21 mouse cellular contexts compared by ENCODE assay signal in genomic region chr17:72795392-72796047, GRCm38 (mm10). TPM values are rescaled to one million over a fixed set of nuclear protein-coding genes. Genes with fewer than 3 reads are reported as not detected.
A peak's percentile ranks its signal among the peaks of the same experiment; 100 is the strongest.
DNase-seq lines count a peak whose midpoint lies in the region; ATAC-seq and TF ChIP-seq lines count a peak whose summit lies in the region.
"Had no signal": no experiment of that assay in that cellular context is flagged by ENCODE, and none has a peak within 500 bp of the region (broad histone marks: within the 10 kb centered on the region; RNA-seq: fewer than 3 reads in every experiment).

No protein-coding gene starts in this region.

- WGBS in bone marrow, adult 2 months = 17% methylated on average over 9 of the region's 9 CpGs
- 31% methylated on average over 9 of the region's 9 CpGs for WGBS in intestine, embryonic 15.5 days
- WGBS in stomach, embryonic 16.5 days = 26% methylated on average over 9 of the region's 9 CpGs

- DNase-seq in lung, adult 18-20 months = peak; percentile 6 to 19
- no peak for DNase-seq in lung, postnatal 25 days (ENCODE audit: low spot score)
- no peak for DNase-seq in left cerebral cortex, adult 9 months (ENCODE audit: low spot score in 2 of 2)
- DNase-seq in neural tube, embryonic 10.5 days (ENCODE audit: extremely low spot score, low spot score) = no peak
- DNase-seq: adrenal gland, postnatal 25 days; cerebellum, postnatal 25 days; gastrocnemius, postnatal 14 days; heart, postnatal 4 days; kidney, postnatal 25 days; left cerebral cortex, postnatal 4 days; right cerebral cortex, adult 18-20 months had no signal

- H3K9me3 ChIP-seq in intestine, embryonic 15.5 days = no peaks in the 10 kb centered on the region
- no peaks in the 10 kb centered on the region for H3K9me3 ChIP-seq in stomach, embryonic 16.5 days (replicated peaks; ENCODE audit: control insufficient read depth, low read length)
- H3K9me3 ChIP-seq: embryonic facial prominence, embryonic 12.5 days; heart, embryonic 10.5 days; lung, embryonic 15.5 days; midbrain, embryonic 13.5 days had no signal

- H3K9ac ChIP-seq in intestine, embryonic 15.5 days = no peak overlapping the region
- no peak overlapping the region; the same call in 1 of the 2 replicates for H3K9ac ChIP-seq in stomach, embryonic 16.5 days (ENCODE audit: low read length)
- H3K9ac ChIP-seq: embryonic facial prominence, embryonic 12.5 days; lung, embryonic 15.5 days; midbrain, embryonic 13.5 days had no signal

- H3K4me2 ChIP-seq in intestine, embryonic 15.5 days (replicated peaks) = no peak overlapping the region
- no peak overlapping the region for H3K4me2 ChIP-seq in stomach, embryonic 16.5 days (ENCODE audit: low read depth, low read length)
- H3K4me2 ChIP-seq: embryonic facial prominence, embryonic 12.5 days; lung, embryonic 15.5 days; midbrain, embryonic 13.5 days had no signal

- TF ChIP-seq CTCF in bone marrow, adult 2 months (IDR thresholded peaks at IDR 0.05; ENCODE audit: control insufficient read depth, insufficient read depth, low read length) = no peak

- peak; percentile 71 for ATAC-seq in intestine, embryonic 15.5 days
- ATAC-seq in stomach, embryonic 16.5 days (ENCODE audit: insufficient read depth, low FRiP score) = peak; percentile 65
- ATAC-seq: activated CD4-positive, CD25-positive, alpha-beta regulatory T cell, adult 4 months; midbrain, embryonic 13.5 days had no signal

- no peak overlapping the region for H3K4me3 ChIP-seq in bone marrow, adult 2 months (replicated peaks; ENCODE audit: control insufficient read depth, low read depth, low read length)
- H3K4me3 ChIP-seq in intestine, embryonic 15.5 days (replicated peaks) = no peak overlapping the region
- no peak overlapping the region for H3K4me3 ChIP-seq in stomach, embryonic 16.5 days (replicated peaks; ENCODE audit: low read length)
- H3K4me3 ChIP-seq: embryonic facial prominence, embryonic 12.5 days; heart, embryonic 10.5 days; lung, embryonic 15.5 days; midbrain, embryonic 13.5 days; myocyte had no signal

- H3K36me3 ChIP-seq in intestine, embryonic 15.5 days = no peaks in the 10 kb centered on the region
- no peaks in the 10 kb centered on the region for H3K36me3 ChIP-seq in stomach, embryonic 16.5 days (ENCODE audit: control insufficient read depth, insufficient read depth, low read length)
- H3K36me3 ChIP-seq: embryonic facial prominence, embryonic 12.5 days; heart, embryonic 10.5 days; lung, embryonic 15.5 days; midbrain, embryonic 13.5 days had no signal

- H3K27ac ChIP-seq in bone marrow, adult 2 months (ENCODE audit: control insufficient read depth, insufficient read depth, low read depth, low read length, poor library complexity) = peak overlapping the region; percentile 24; the same call in 1 of the 2 replicates
- no peak overlapping the region for H3K27ac ChIP-seq in intestine, embryonic 15.5 days
- H3K27ac ChIP-seq in stomach, embryonic 16.5 days (ENCODE audit: low read length) = peak overlapping the region; percentile 52; the same call in 1 of the 2 replicates
- H3K27ac ChIP-seq: embryonic facial prominence, embryonic 12.5 days; lung, embryonic 15.5 days; midbrain, embryonic 13.5 days had no signal

- no peaks in the 10 kb centered on the region for H3K27me3 ChIP-seq in intestine, embryonic 15.5 days (replicated peaks)
- H3K27me3 ChIP-seq in stomach, embryonic 16.5 days (ENCODE audit: control insufficient read depth, insufficient read depth, low read length) = no peaks in the 10 kb centered on the region
- H3K27me3 ChIP-seq: CH12.LX; embryonic facial prominence, embryonic 12.5 days; lung, embryonic 15.5 days; midbrain, embryonic 13.5 days had no signal

- H3K4me1 ChIP-seq in bone marrow, adult 2 months (ENCODE audit: control insufficient read depth, insufficient read depth, low read length) = no peaks in the 10 kb centered on the region; the same call in 1 of the 2 replicates
- H3K4me1 ChIP-seq in intestine, embryonic 15.5 days (replicated peaks) = no peaks in the 10 kb centered on the region; the same call in 1 of the 2 replicates
- H3K4me1 ChIP-seq in stomach, embryonic 16.5 days (ENCODE audit: control insufficient read depth, insufficient read depth, low read length) = peaks cover 6% of the 10 kb centered on the region; the same call in 1 of the 2 replicates
- H3K4me1 ChIP-seq: embryonic facial prominence, embryonic 12.5 days; midbrain, embryonic 13.5 days had no signal

- TF ChIP-seq POLR2A in bone marrow, adult 2 months (IDR thresholded peaks at IDR 0.05; ENCODE audit: borderline replicate concordance, control insufficient read depth, low read depth, low read length) = no peak

RNA-seq across cellular contexts. Expression of gene Ypel5, which starts 40.7 kb away (rescaled TPM):
- 62.9 and 68.6 TPM in 2 replicates for polyA plus RNA-seq in bone marrow, adult 2 months (2011; ENCODE audit: insufficient read depth, insufficient read length, low replicate concordance, missing spikeins)
- 35.5 and 38.9 TPM in 2 replicates for polyA plus RNA-seq in intestine, embryonic 15.5 days (2015; fragmentation: Nextera tagmentation; extraction: Ambion mirVana)
- polyA plus RNA-seq in stomach, embryonic 16.5 days (2015; fragmentation: Nextera tagmentation; extraction: Ambion mirVana) = 44.3 and 45.8 TPM in 2 replicates

Comparison
In these comparisons a context has a peak if more than half of its experiments do, and no peak if none do; other contexts are left out.
1. DNase-seq: peak in lung, adult 18-20 months (2 of 2); none in lung, postnatal 25 days (single experiment), left cerebral cortex, adult 9 months (0 of 2) and neural tube, embryonic 10.5 days (single experiment).